Mouse (Mus musculus) cerebellum, adult 2 months (tissue): ENCODE results near the gene Sri.

ENCODE experiments used
- CTCF ChIP-seq: fragments of 200-500 bp; IDR thresholded peaks from 2 replicates; pipeline ENCODE4 v1.5.1; 2011; ENCODE audit warnings: low read depth, mild to moderate bottlenecking, control low read depth, low read length, moderate library complexity, borderline replicate concordance; ENCODE audit not compliant: insufficient read depth
- POLR2A ChIP-seq: fragments of 200-500 bp; IDR thresholded peaks from 2 replicates; pipeline ENCODE4 v1.6.1; 2011; ENCODE audit warnings: low read length, control low read depth, borderline replicate concordance; ENCODE audit not compliant: insufficient read depth

GRCm38 (mm10) chr5:8073406-8073805 lies 27.5 kb downstream of the Sri start:
- TF ChIP-seq CTCF = no peak
- TF ChIP-seq POLR2A = no peak
